Mouse (Mus musculus) heart, embryonic 11.5 days (tissue): ENCODE results near the gene Dbx2. TPM values are rescaled to one million over a fixed set of nuclear protein-coding genes. Genes with fewer than 3 reads are reported as not detected.

ENCODE experiments used
- ATAC-seq: fragments of 200-750 bp; cut with Nextera tagmentation; replicated peaks from 2 replicates; pipeline ENCODE4 v1.8.0; 2017; ENCODE audit warnings: moderate library complexity; ENCODE audit not compliant: insufficient number of reproducible peaks, low FRiP score, low TSS enrichment
- H3K27ac ChIP-seq: fragments of 300-500 bp; sonication (generic); 2 replicates; pipeline ENCODE4 v1.5.1; 2014; ENCODE audit warnings: mild to moderate bottlenecking, low read depth, low read length
- H3K27me3 ChIP-seq: fragments of 300-500 bp; sonication (generic); 2 replicates; pipeline ENCODE4 v1.6.1; 2014; ENCODE audit warnings: mild to moderate bottlenecking, low read length, mixed read lengths; ENCODE audit not compliant: control insufficient read depth, insufficient read depth
- H3K36me3 ChIP-seq: fragments of 300-500 bp; sonication (generic); 2 replicates; pipeline ENCODE4 v1.6.1; 2014; ENCODE audit warnings: mild to moderate bottlenecking, low read length, moderate library complexity, mixed read lengths; ENCODE audit not compliant: control insufficient read depth, insufficient read depth
- H3K4me1 ChIP-seq: fragments of 300-500 bp; sonication (generic); 2 replicates; pipeline ENCODE4 v1.6.1; 2014; ENCODE audit warnings: low read length; ENCODE audit not compliant: control insufficient read depth, insufficient read depth
- H3K4me2 ChIP-seq: fragments of 300-500 bp; sonication (generic); 2 replicates; pipeline ENCODE4 v1.6.1; 2014; ENCODE audit warnings: mild to moderate bottlenecking, moderate library complexity
- H3K4me3 ChIP-seq: fragments of 300-500 bp; sonication (generic); 2 replicates; pipeline ENCODE4 v1.5.1; 2014; ENCODE audit warnings: low read depth, low read length
- H3K9ac ChIP-seq: fragments of 300-500 bp; sonication (generic); 2 replicates; pipeline ENCODE4 v1.6.1; 2014; ENCODE audit warnings: mild to moderate bottlenecking, low read depth, low read length, moderate library complexity
- H3K9me3 ChIP-seq: fragments of 300-500 bp; sonication (generic); replicated peaks from 2 replicates; pipeline ENCODE4 v1.6.1; 2016; ENCODE audit warnings: low read length; ENCODE audit not compliant: control insufficient read depth
- WGBS: fragments of 180-500 bp; shearing (Covaris S2); extraction: QIAGEN DNeasy Blood & Tissue Kit; methylation state at CpG from one replicate; pipeline ENCODE4 v1.1.7; 2014; ENCODE audit not compliant: insufficient replicate concordance; 5-methylcytosine and 5-hydroxymethylcytosine counted together
- polyA plus RNA-seq: library from polyadenylated mRNA; unstranded; fragments of >200 nt; fragmentation: Nextera tagmentation; extraction: Ambion mirVana; gene quantifications from 2 replicates; pipeline ENCODE4 v1.2.1, GENCODE M21; 2014

The Dbx2 gene
- polyA plus RNA-seq, 1 experiment from 2014 or later = 0.07 TPM

DNA sequence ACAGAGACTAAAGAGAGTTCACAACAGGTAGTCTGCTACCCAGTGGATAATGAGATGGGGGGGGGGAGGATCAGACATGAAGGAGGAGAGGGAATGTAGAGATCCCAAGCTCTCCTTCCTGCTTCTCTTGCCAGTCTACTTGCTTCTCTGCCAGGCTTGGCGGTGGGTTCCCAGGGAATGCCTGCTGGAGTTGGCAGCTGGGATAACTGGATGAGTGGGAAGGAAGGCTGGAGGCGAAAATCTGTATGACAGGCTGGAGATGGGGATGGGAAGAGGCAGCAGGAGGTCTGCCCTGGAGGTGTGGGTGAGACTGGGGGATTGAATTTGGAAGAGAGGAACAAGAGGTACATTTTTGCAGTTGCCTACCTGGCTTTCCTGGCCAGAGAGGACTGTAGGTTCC is 19.4 kb upstream of the Dbx2 start:
- no peaks in the 10 kb centered on the region for H3K27me3 ChIP-seq
- no peak overlapping the region for H3K4me2 ChIP-seq
- no peaks in the 10 kb centered on the region for H3K9me3 ChIP-seq
- no peak overlapping the region for H3K27ac ChIP-seq
- H3K36me3 ChIP-seq = no peaks in the 10 kb centered on the region
- 70% methylated on average over 2 of the region's 2 CpGs for WGBS
- H3K4me3 ChIP-seq = no peak overlapping the region
- no peak for ATAC-seq
- no peak overlapping the region for H3K9ac ChIP-seq
- H3K4me1 ChIP-seq = no peaks in the 10 kb centered on the region

DNA sequence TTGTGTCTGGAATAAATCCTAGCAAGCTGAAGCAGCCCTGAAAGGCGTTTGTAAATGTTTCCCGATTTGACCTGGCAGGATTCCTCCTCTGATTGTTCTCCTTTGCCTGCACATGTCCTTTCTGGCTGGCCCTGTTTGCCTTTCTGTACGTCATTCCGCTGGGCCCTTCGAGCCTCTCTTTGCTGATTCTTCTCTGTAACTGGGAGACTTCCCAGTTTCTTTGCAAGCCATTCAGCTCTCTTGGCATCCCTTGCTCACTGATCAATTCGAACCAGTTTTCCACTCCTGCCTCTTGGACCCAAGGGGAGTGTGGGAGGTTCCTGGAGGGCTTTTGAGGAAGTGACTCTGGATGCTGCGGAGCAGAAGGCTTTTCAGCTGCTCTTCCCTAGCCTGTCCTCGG is 11.4 kb upstream of the Dbx2 start:
- Histone ChIP-seq H3K27ac (no peak overlapping the region), H3K36me3 (no peaks in the 10 kb centered on the region), H3K4me1 (no peaks in the 10 kb centered on the region), H3K9ac (no peak overlapping the region), H3K4me2 (no peak overlapping the region), H3K4me3 (no peak overlapping the region), H3K27me3 (no peaks in the 10 kb centered on the region), H3K9me3 (no peaks in the 10 kb centered on the region)
- 49% methylated on average over 8 of the region's 8 CpGs for WGBS
- ATAC-seq = no peak

DNA sequence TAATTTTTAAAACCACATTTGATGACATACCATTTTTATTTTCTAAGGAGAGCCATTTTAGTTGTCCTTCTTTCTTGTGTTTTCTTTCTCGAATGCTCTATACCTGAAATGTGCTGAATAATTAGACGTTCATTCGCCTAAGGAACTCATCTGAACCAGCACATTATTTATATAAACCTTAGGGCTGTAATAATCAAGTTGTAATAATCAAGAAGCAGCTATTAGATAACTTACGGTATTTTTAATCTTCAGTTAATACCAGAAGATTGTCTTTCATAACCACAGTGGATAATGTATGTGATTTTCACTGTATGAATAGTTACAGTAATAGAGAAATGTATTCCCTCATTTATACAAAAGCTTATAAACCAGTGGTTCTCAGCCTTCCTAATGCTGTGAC is 9.2 kb upstream of the Dbx2 start:
- no peak overlapping the region for H3K27ac ChIP-seq
- no peak overlapping the region for H3K4me3 ChIP-seq
- H3K4me1 ChIP-seq = no peaks in the 10 kb centered on the region
- no peaks in the 10 kb centered on the region for H3K36me3 ChIP-seq
- no peak overlapping the region for H3K4me2 ChIP-seq
- H3K9me3 ChIP-seq = no peaks in the 10 kb centered on the region
- ATAC-seq = no peak
- WGBS = 85% methylated on average over 4 of the region's 4 CpGs
- H3K27me3 ChIP-seq = no peaks in the 10 kb centered on the region
- H3K9ac ChIP-seq = no peak overlapping the region

DNA sequence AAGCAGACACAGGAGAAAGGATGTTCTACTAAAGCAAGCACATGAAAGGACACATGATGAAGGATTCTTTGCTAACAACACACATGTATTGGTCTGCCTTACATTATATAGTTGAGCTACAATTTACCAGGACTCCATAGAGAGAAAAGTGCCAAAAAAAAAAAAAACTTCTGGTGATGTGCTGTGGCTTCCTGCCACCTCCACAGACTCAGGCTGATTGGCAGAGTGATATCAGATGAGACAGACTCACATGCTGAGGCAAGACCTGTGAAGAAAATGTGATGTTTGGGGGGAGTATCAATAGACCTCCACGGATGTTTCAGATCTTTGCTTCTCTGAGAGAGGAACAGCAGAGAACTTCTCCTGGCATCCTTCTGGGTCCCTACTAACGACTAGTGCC is 6.0 kb upstream of the Dbx2 start:
- no peak overlapping the region for H3K27ac ChIP-seq
- H3K4me3 ChIP-seq = no peak overlapping the region
- no peak for ATAC-seq
- H3K4me2 ChIP-seq = no peak overlapping the region
- H3K36me3 ChIP-seq = no peaks in the 10 kb centered on the region
- no peaks in the 10 kb centered on the region for H3K4me1 ChIP-seq
- no peaks in the 10 kb centered on the region for H3K9me3 ChIP-seq
- peaks cover 2% of the 10 kb centered on the region; the same call in 1 of the 2 replicates for H3K27me3 ChIP-seq
- no peak overlapping the region for H3K9ac ChIP-seq
- 68% methylated on average over 2 of the region's 2 CpGs for WGBS

DNA sequence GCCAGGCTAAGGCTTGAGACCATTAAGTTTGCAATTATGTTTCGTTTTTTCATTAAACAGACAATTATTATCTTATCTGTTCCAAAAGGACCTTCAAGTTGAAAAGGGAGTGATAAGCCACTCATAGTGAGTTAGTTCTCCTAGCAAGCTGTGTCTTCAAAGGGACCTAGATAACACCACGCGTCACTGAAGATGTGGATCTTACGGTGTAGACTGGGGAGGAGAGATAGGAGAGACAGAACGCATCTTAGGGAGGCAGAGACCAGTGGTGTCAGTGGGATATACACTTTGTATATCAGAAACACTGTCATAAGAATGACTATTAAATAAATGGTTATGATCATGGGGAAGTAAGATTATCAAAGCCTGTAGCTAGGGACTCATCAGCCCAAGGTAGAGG is 4.6 kb upstream of the Dbx2 start:
- H3K9me3 ChIP-seq = no peaks in the 10 kb centered on the region
- no peak for ATAC-seq

DNA sequence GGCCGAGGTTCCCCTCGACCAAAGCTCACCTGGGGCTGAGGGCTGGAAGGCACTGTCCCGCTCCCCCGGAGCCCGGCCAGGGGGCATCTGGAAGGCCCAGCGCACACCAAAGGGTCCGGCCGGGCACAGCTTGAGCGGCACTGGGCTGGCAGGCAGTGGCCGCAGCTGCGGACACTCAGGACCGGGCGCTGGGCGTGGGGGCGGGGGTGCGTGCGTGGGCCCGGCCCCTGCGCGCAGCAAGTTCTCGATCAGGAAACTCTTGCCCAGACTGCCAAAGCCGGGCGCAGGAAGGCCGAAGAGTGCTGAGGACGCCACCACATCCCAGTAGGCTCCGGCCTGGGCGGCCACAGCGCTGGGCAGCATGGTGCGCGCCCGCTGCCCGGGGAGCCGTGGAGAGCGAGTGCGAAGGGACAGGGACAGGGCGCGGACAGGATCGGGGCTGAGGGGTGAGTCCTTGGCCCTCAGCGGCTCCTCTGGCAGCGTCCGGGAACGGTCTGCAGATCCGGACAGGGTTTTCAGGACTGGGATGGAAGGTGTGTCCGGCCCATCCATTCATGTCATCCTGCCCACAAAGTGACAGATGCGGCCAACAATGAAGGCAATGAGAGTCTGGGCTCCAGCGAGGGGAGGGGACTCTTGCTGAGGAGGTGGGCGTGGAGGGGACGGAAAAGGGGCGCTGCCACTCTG is 1.4 kb downstream of the Dbx2 start:
- ATAC-seq = no peak
- peak overlapping the region; percentile 80 for H3K4me2 ChIP-seq
- peaks cover 56% of the 10 kb centered on the region for H3K27me3 ChIP-seq
- no peak overlapping the region for H3K9ac ChIP-seq
- WGBS = 1% methylated on average over 49 of the region's 49 CpGs
- H3K27ac ChIP-seq = no peak overlapping the region
- H3K4me1 ChIP-seq = peaks cover 5% of the 10 kb centered on the region; the same call in 1 of the 2 replicates
- peak overlapping the region; percentile 46 for H3K4me3 ChIP-seq
- no peaks in the 10 kb centered on the region for H3K9me3 ChIP-seq
- no peaks in the 10 kb centered on the region for H3K36me3 ChIP-seq

More for the DNA sequence above, 4.6 kb upstream of the Dbx2 start:
- Histone ChIP-seq H3K36me3 (no peaks in the 10 kb centered on the region), H3K4me2 (no peak overlapping the region), H3K27ac (no peak overlapping the region), H3K4me3 (no peak overlapping the region), H3K4me1 (no peaks in the 10 kb centered on the region), H3K27me3 (peaks cover 6% of the 10 kb centered on the region; the same call in 1 of the 2 replicates), H3K9ac (no peak overlapping the region)
- 26% methylated on average over 5 of the region's 5 CpGs for WGBS

DNA sequence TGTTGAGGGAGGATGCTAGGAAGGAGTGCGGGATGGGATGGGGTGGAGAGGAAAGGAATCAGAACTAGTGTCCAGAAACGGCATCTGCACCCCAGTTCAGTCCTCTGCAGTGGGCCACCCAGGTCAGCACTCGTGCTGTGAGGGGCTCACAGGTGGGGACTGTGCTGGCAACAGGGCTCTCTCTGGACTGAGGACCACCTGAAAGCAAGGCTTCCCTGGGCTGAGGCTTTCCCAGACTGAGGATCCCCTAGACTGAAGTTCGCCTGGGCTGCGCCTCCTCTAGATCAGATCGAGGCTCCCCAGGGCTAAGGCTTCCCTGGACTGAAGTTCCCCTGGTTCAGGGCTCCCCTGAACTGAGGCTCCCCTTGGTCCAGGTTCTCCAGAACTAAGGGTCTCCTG is 1.9 kb downstream of the Dbx2 start:
- H3K9me3 ChIP-seq = no peaks in the 10 kb centered on the region
- H3K4me2 ChIP-seq = peak overlapping the region; percentile 80
- peak overlapping the region; percentile 46 for H3K4me3 ChIP-seq
- no peaks in the 10 kb centered on the region for H3K36me3 ChIP-seq
- H3K27me3 ChIP-seq = peaks cover 58% of the 10 kb centered on the region
- WGBS = 2% methylated on average over 6 of the region's 6 CpGs
- peaks cover 5% of the 10 kb centered on the region; the same call in 1 of the 2 replicates for H3K4me1 ChIP-seq
- no peak overlapping the region for H3K27ac ChIP-seq
- H3K9ac ChIP-seq = no peak overlapping the region
- ATAC-seq = no peak

DNA sequence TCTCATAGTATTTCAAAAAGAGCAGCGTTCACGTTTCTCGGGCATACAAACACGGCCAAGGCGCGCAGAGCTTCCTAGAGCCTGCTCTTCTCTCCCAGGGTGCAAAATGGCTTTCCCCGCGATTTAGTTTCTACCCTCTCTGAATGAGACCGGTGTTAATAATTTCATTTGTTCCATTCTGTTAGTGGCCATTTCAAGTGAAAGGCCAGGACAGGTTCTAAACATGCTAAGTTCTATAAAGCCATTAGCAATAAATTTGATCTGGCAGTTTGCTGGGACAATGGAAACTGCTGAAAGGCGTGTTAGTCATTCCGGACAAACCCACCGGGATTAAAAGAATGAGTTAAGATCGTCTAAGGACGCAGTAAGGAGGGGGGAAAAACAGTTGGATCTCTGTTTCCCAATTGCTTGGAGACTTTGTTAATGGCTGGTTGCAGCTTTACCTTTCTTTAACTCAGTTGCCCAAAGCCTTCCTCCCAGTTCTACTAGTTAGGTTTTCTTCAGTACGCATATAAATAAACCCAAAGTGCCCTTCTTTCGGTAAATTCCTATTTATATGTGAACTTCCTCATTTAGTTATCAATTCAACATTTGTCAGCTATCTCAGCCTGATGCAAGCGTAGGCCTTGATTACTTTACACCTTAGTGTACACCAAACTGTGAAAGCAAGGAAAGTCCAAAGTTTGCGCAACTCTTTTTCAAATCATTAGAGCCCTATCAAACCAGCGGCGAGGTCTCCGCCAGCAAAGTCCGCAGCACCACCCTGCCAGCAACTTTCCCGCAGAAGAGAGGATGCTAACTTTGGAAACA is 2.7 kb downstream of the Dbx2 start:
- no peaks in the 10 kb centered on the region for H3K36me3 ChIP-seq
- no peak overlapping the region for H3K9ac ChIP-seq
- no peak overlapping the region for H3K4me2 ChIP-seq
- peaks cover 58% of the 10 kb centered on the region for H3K27me3 ChIP-seq
- WGBS = 1% methylated on average over 23 of the region's 23 CpGs
- no peak overlapping the region for H3K27ac ChIP-seq
- H3K4me3 ChIP-seq = no peak overlapping the region
- H3K9me3 ChIP-seq = no peaks in the 10 kb centered on the region
- peaks cover 5% of the 10 kb centered on the region; the same call in 1 of the 2 replicates for H3K4me1 ChIP-seq
- ATAC-seq = no peak
